Mouse (Mus musculus): ENCODE measurements around the gene Trnp1. TPM values are rescaled to one million over a fixed set of nuclear protein-coding genes. Genes with fewer than 3 reads are reported as not detected.

Trnp1 gene
- polyA plus RNA-seq, 1 experiment from 2014 or later, result 0.97 TPM

- Histone ChIP-seq H3K27me3 (peaks cover 32% of the 10 kb centered on the region), H3K36me3 (replicated peaks) (no peaks in the 10 kb centered on the region), H3K9ac (no peak overlapping the region), H3K4me2 (no peak overlapping the region), H3K27ac (no peak overlapping the region), H3K9me3 (peaks cover 6% of the 10 kb centered on the region; the same call in 1 of the 2 replicates), H3K4me3 (replicated peaks) (no peak overlapping the region), H3K4me1 (peaks cover 15% of the 10 kb centered on the region)
- no peak for ATAC-seq (ENCODE audit: low FRiP score)
- WGBS, result 77% methylated on average over 7 of the region's 7 CpGs
Measured at GRCm38 (mm10) chr4:133471135-133471821, 27.1 kb downstream of the Trnp1 start.

GRCm38 (mm10) chr4:133469122-133469521, 29.2 kb downstream of the Trnp1 start:
- no peak overlapping the region for H3K27ac ChIP-seq
- H3K9me3 ChIP-seq, result peaks cover 6% of the 10 kb centered on the region; the same call in 1 of the 2 replicates
- H3K27me3 ChIP-seq, result peaks cover 24% of the 10 kb centered on the region
- peaks cover 15% of the 10 kb centered on the region for H3K4me1 ChIP-seq
- no peak overlapping the region for H3K9ac ChIP-seq
- ATAC-seq (ENCODE audit: low FRiP score), result no peak
- 16% methylated on average over 12 of the region's 12 CpGs for WGBS
- no peak overlapping the region for H3K4me3 ChIP-seq (replicated peaks)
- H3K4me2 ChIP-seq, result peak overlapping the region; percentile 96; the same call in 1 of the 2 replicates
- H3K36me3 ChIP-seq (replicated peaks), result no peaks in the 10 kb centered on the region

- Histone ChIP-seq H3K4me1 (peaks cover 15% of the 10 kb centered on the region), H3K36me3 (replicated peaks) (no peaks in the 10 kb centered on the region), H3K27me3 (peaks cover 22% of the 10 kb centered on the region), H3K9ac (peak overlapping the region; percentile 54), H3K4me2 (peak overlapping the region; percentile 96), H3K27ac (no peak overlapping the region), H3K9me3 (peaks cover 6% of the 10 kb centered on the region; the same call in 1 of the 2 replicates), H3K4me3 (replicated peaks) (peak overlapping the region; percentile 52)
- ATAC-seq (ENCODE audit: low FRiP score), result peak; percentile 70
- under 1% methylated on average over 27 of the region's 27 CpGs for WGBS
Measured at GRCm38 (mm10) chr4:133468080-133468479, 30.3 kb downstream of the Trnp1 start.

GRCm38 (mm10) chr4:133463184-133463583, 35.2 kb downstream of the Trnp1 start:
- H3K4me1 ChIP-seq, result peaks cover 8% of the 10 kb centered on the region
- no peaks in the 10 kb centered on the region for H3K9me3 ChIP-seq
- H3K4me3 ChIP-seq (replicated peaks), result no peak overlapping the region
- peaks cover 2% of the 10 kb centered on the region for H3K27me3 ChIP-seq
- H3K36me3 ChIP-seq (replicated peaks), result no peaks in the 10 kb centered on the region
- no peak for ATAC-seq (ENCODE audit: low FRiP score)
- no peak overlapping the region for H3K4me2 ChIP-seq
- no peak overlapping the region for H3K9ac ChIP-seq
- no peak overlapping the region for H3K27ac ChIP-seq
- WGBS, result 70% methylated on average over 6 of the region's 6 CpGs

GRCm38 (mm10) chr4:133461362-133461761, 37.0 kb downstream of the Trnp1 start:
- ATAC-seq (ENCODE audit: low FRiP score), result no peak
- no peaks in the 10 kb centered on the region for H3K36me3 ChIP-seq (replicated peaks)
- no peak overlapping the region for H3K9ac ChIP-seq
- 0 out of 2 replicates have a peak, but pooled peaks cover 3% of the 10 kb centered on the region for H3K4me1 ChIP-seq
- no peak overlapping the region for H3K27ac ChIP-seq
- no peaks in the 10 kb centered on the region for H3K9me3 ChIP-seq
- 73% methylated on average over 4 of the region's 4 CpGs for WGBS
- H3K4me2 ChIP-seq, result no peak overlapping the region
- no peak overlapping the region for H3K4me3 ChIP-seq (replicated peaks)
- H3K27me3 ChIP-seq, result no peaks in the 10 kb centered on the region

- Histone ChIP-seq H3K36me3 (replicated peaks) (no peaks in the 10 kb centered on the region), H3K4me3 (replicated peaks) (no peak overlapping the region), H3K4me2 (no peak overlapping the region), H3K4me1 (0 out of 2 replicates have a peak, but pooled peaks cover 3% of the 10 kb centered on the region), H3K27me3 (no peaks in the 10 kb centered on the region), H3K9ac (no peak overlapping the region), H3K27ac (no peak overlapping the region), H3K9me3 (no peaks in the 10 kb centered on the region)
- 45% methylated on average over 5 of the region's 5 CpGs for WGBS
- ATAC-seq (ENCODE audit: low FRiP score), result no peak
Measured at GRCm38 (mm10) chr4:133460796-133461325, 37.5 kb downstream of the Trnp1 start.

- H3K4me1 ChIP-seq, result 0 out of 2 replicates have a peak, but pooled peaks cover 6% of the 10 kb centered on the region
- H3K9ac ChIP-seq, result no peak overlapping the region
- no peaks in the 10 kb centered on the region for H3K36me3 ChIP-seq (replicated peaks)
- no peak overlapping the region for H3K4me2 ChIP-seq
- H3K9me3 ChIP-seq, result no peaks in the 10 kb centered on the region
- WGBS, result 94% methylated on average over 1 of the region's 1 CpGs
- H3K27me3 ChIP-seq, result no peaks in the 10 kb centered on the region
- ATAC-seq (ENCODE audit: low FRiP score), result no peak
- H3K27ac ChIP-seq, result no peak overlapping the region
- H3K4me3 ChIP-seq (replicated peaks), result no peak overlapping the region
Measured at GRCm38 (mm10) chr4:133460006-133460405, 38.3 kb downstream of the Trnp1 start.

- Histone ChIP-seq H3K9me3 (no peaks in the 10 kb centered on the region), H3K4me2 (no peak overlapping the region), H3K4me1 (0 out of 2 replicates have a peak, but pooled peaks cover 6% of the 10 kb centered on the region), H3K4me3 (replicated peaks) (no peak overlapping the region), H3K9ac (no peak overlapping the region), H3K36me3 (replicated peaks) (no peaks in the 10 kb centered on the region), H3K27me3 (no peaks in the 10 kb centered on the region; the same call in 1 of the 2 replicates), H3K27ac (no peak overlapping the region)
- ATAC-seq (ENCODE audit: low FRiP score), result no peak
- 72% methylated on average over 3 of the region's 3 CpGs for WGBS
Measured at GRCm38 (mm10) chr4:133458044-133458443, 40.3 kb downstream of the Trnp1 start.

- H3K27me3 ChIP-seq, result peaks cover 12% of the 10 kb centered on the region
- H3K4me1 ChIP-seq, result peaks cover 13% of the 10 kb centered on the region
- H3K4me2 ChIP-seq, result no peak overlapping the region
- H3K9ac ChIP-seq, result no peak overlapping the region
- no peak overlapping the region for H3K4me3 ChIP-seq (replicated peaks)
- no peak overlapping the region for H3K27ac ChIP-seq
- no peaks in the 10 kb centered on the region for H3K9me3 ChIP-seq
- no peak for ATAC-seq (ENCODE audit: low FRiP score)
- 78% methylated on average over 7 of the region's 7 CpGs for WGBS
- H3K36me3 ChIP-seq (replicated peaks), result no peaks in the 10 kb centered on the region
Measured at GRCm38 (mm10) chr4:133452433-133452832, 45.9 kb downstream of the Trnp1 start.

GRCm38 (mm10) chr4:133451536-133451935, 46.8 kb downstream of the Trnp1 start:
- no peaks in the 10 kb centered on the region for H3K36me3 ChIP-seq (replicated peaks)
- H3K27me3 ChIP-seq, result peaks cover 12% of the 10 kb centered on the region
- ATAC-seq (ENCODE audit: low FRiP score), result no peak
- no peak overlapping the region for H3K9ac ChIP-seq
- no peak overlapping the region for H3K4me2 ChIP-seq
- no peak overlapping the region for H3K27ac ChIP-seq
- no peaks in the 10 kb centered on the region for H3K9me3 ChIP-seq
- no peak overlapping the region for H3K4me3 ChIP-seq (replicated peaks)
- H3K4me1 ChIP-seq, result peaks cover 13% of the 10 kb centered on the region
- 9% methylated on average over 10 of the region's 10 CpGs for WGBS

- ATAC-seq (ENCODE audit: low FRiP score), result no peak
- Histone ChIP-seq H3K36me3 (replicated peaks) (no peaks in the 10 kb centered on the region), H3K9ac (no peak overlapping the region), H3K27ac (no peak overlapping the region), H3K9me3 (no peaks in the 10 kb centered on the region), H3K4me2 (no peak overlapping the region), H3K4me3 (replicated peaks) (no peak overlapping the region), H3K4me1 (peaks cover 10% of the 10 kb centered on the region), H3K27me3 (peaks cover 12% of the 10 kb centered on the region)
- 16% methylated on average over 13 of the region's 13 CpGs for WGBS
Measured at GRCm38 (mm10) chr4:133449726-133450125, 48.6 kb downstream of the Trnp1 start.

GRCm38 (mm10) chr4:133448708-133449388, 49.5 kb downstream of the Trnp1 start:
- H3K27me3 ChIP-seq, result peaks cover 12% of the 10 kb centered on the region
- no peak overlapping the region for H3K4me2 ChIP-seq
- no peak overlapping the region for H3K4me3 ChIP-seq (replicated peaks)
- peaks cover 10% of the 10 kb centered on the region for H3K4me1 ChIP-seq
- H3K27ac ChIP-seq, result no peak overlapping the region
- no peak for ATAC-seq (ENCODE audit: low FRiP score)
- 74% methylated on average over 8 of the region's 8 CpGs for WGBS
- no peaks in the 10 kb centered on the region for H3K9me3 ChIP-seq
- no peak overlapping the region for H3K9ac ChIP-seq
- H3K36me3 ChIP-seq (replicated peaks), result no peaks in the 10 kb centered on the region

All from forebrain, embryonic 12.5 days (tissue).